Mouse (Mus musculus): ENCODE results near the gene Fabp6. TPM values are rescaled to one million over a fixed set of nuclear protein-coding genes. Genes with fewer than 3 reads are reported as not detected.

Fabp6 gene
- total and polyA plus RNA-seq, 3 experiments = not detected

- H3K27ac ChIP-seq (ENCODE audit: control insufficient read depth, low read depth, low read length) = no peak overlapping the region
- TF ChIP-seq JUND (IDR thresholded peaks at IDR 0.05; ENCODE audit: low read depth, low read length) = no peak
- TF ChIP-seq NELFE (IDR thresholded peaks at IDR 0.05; ENCODE audit: low read depth, low read length) = no peak
- no peak for TF ChIP-seq HCFC1 (IDR thresholded peaks at IDR 0.05; ENCODE audit: low read depth, low read length)
- TF ChIP-seq ZKSCAN1 (IDR thresholded peaks at IDR 0.05; ENCODE audit: low read depth, low read length) = no peak
- TF ChIP-seq GABPA (IDR thresholded peaks at IDR 0.05; ENCODE audit: low read depth, low read length) = no peak
- TF ChIP-seq POLR2AphosphoS2 (IDR thresholded peaks at IDR 0.05; ENCODE audit: low read length) = no peak
- TF ChIP-seq MAFK (IDR thresholded peaks at IDR 0.05; ENCODE audit: borderline replicate concordance, low read depth, low read length) = no peak
- TF ChIP-seq USF1 (IDR thresholded peaks at IDR 0.05; ENCODE audit: low read depth, low read length) = no peak
- no peak for TF ChIP-seq ETS1 (IDR thresholded peaks at IDR 0.05; ENCODE audit: low read depth, low read length)
- TF ChIP-seq SIN3A (IDR thresholded peaks at IDR 0.05; ENCODE audit: low read length) = no peak
- no peak for TF ChIP-seq POLR2AphosphoS5 (IDR thresholded peaks at IDR 0.05; ENCODE audit: borderline replicate concordance, low read depth, low read length)
- no peak for TF ChIP-seq MEF2A (IDR thresholded peaks at IDR 0.05; ENCODE audit: extremely low read depth, insufficient replicate concordance, low read depth, low read length, poor library complexity, severe bottlenecking)
- no peak for TF ChIP-seq TCF12 (IDR thresholded peaks at IDR 0.05; ENCODE audit: low read depth, low read length)
- TF ChIP-seq TBP (IDR thresholded peaks at IDR 0.05; ENCODE audit: low read depth, low read length) = no peak
- TF ChIP-seq ELF1 (IDR thresholded peaks at IDR 0.05; ENCODE audit: low read depth, low read length) = no peak
- no peak for TF ChIP-seq MXI1 (IDR thresholded peaks at IDR 0.05; ENCODE audit: low read depth, low read length)
- TF ChIP-seq EP300 (IDR thresholded peaks at IDR 0.05; ENCODE audit: low read depth in 1 of 2, low read length in 2 of 2) = no peak
- TF ChIP-seq UBTF (IDR thresholded peaks at IDR 0.05; ENCODE audit: borderline replicate concordance, insufficient read depth, low read depth, low read length) = no peak
- no peaks in the 10 kb centered on the region for H3K4me1 ChIP-seq (ENCODE audit: control insufficient read depth in 1 of 2, insufficient read depth in 2 of 2, low read length in 2 of 2)
These were observed 53.2 kb downstream of the Fabp6 start for GRCm38 (mm10) chr11:43548148-43548547.

DNA sequence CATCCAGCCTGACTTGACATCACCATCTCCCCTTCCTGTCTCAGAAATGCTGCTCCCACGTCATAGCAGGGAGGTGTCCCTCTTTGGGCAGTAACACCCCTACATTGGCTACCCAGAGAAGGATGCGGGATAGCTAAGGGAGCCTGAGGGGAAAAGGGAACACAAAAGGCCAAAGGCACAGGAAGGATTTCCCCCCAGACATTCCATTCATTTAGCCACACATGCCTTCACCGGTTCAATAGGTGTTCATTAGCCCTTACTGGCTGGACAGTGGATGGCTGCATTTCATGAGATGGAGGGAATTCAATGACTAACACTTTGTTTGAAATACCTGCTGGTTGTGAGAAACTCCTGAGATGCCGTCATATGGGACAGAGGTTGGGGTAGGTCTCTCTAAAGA lies 54.7 kb downstream of the Fabp6 start:
- H3K36me3 ChIP-seq (ENCODE audit: control insufficient read depth in 1 of 2, insufficient read depth in 2 of 2, low read length in 2 of 2) = no peaks in the 10 kb centered on the region
- no peak overlapping the region for H3K9ac ChIP-seq (ENCODE audit: control insufficient read depth, low read depth, low read length, poor library complexity, severe bottlenecking)
- H3K27me3 ChIP-seq (ENCODE audit: control insufficient read depth in 1 of 2, insufficient read depth in 2 of 2, low read length in 2 of 2) = no peaks in the 10 kb centered on the region
- no peak overlapping the region for H3K4me3 ChIP-seq (ENCODE audit: control insufficient read depth in 1 of 2, insufficient read depth in 1 of 2, low read depth in 2 of 2, low read length in 2 of 2)
- H3K9me3 ChIP-seq (replicated peaks; ENCODE audit: insufficient read depth, low read length) = no peaks in the 10 kb centered on the region
- no peak for DNase-seq (ENCODE audit: low read depth, low spot score)
- no peaks in the 10 kb centered on the region for H3K4me1 ChIP-seq (ENCODE audit: control insufficient read depth in 1 of 2, insufficient read depth in 2 of 2, low read length in 2 of 2)
- no peaks in the 10 kb centered on the region for H3K79me2 ChIP-seq (ENCODE audit: control insufficient read depth, insufficient read depth, low read length, poor library complexity)
- H3K27ac ChIP-seq (ENCODE audit: control insufficient read depth, low read depth, low read length) = no peak overlapping the region
- no peak for TF ChIP-seq KAT2A (conservative IDR thresholded peaks at IDR 0.05; ENCODE audit: low read depth, low read length)
- no peak for TF ChIP-seq POLR2AphosphoS2 (IDR thresholded peaks at IDR 0.05; ENCODE audit: low read length)
- no peak for TF ChIP-seq HCFC1 (IDR thresholded peaks at IDR 0.05; ENCODE audit: low read depth, low read length)
- TF ChIP-seq ELF1 (IDR thresholded peaks at IDR 0.05; ENCODE audit: low read depth, low read length) = no peak
- TF ChIP-seq MEF2A (IDR thresholded peaks at IDR 0.05; ENCODE audit: extremely low read depth, insufficient replicate concordance, low read depth, low read length, poor library complexity, severe bottlenecking) = no peak
- no peak for TF ChIP-seq USF1 (IDR thresholded peaks at IDR 0.05; ENCODE audit: low read depth, low read length)
- no peak for TF ChIP-seq TCF12 (IDR thresholded peaks at IDR 0.05; ENCODE audit: low read depth, low read length)
- no peak for TF ChIP-seq MYC (IDR thresholded peaks at IDR 0.05; ENCODE audit: low read depth, low read length)
- no peak for TF ChIP-seq MAZ (IDR thresholded peaks at IDR 0.05; ENCODE audit: low read depth, low read length)
- TF ChIP-seq EP300 (IDR thresholded peaks at IDR 0.05; ENCODE audit: low read depth in 1 of 2, low read length in 2 of 2) = no peak
- no peak for TF ChIP-seq ZMIZ1 (IDR thresholded peaks at IDR 0.05; ENCODE audit: low read depth, low read length)
- no peak for TF ChIP-seq TAL1 (IDR thresholded peaks at IDR 0.05; ENCODE audit: low read length)
- TF ChIP-seq ZC3H11A (IDR thresholded peaks at IDR 0.05; ENCODE audit: low read depth, low read length) = no peak
- no peak for TF ChIP-seq BHLHE40 (IDR thresholded peaks at IDR 0.05; ENCODE audit: borderline replicate concordance, low read depth, low read length)
- TF ChIP-seq ZKSCAN1 (IDR thresholded peaks at IDR 0.05; ENCODE audit: low read depth, low read length) = no peak
- no peak for TF ChIP-seq MXI1 (IDR thresholded peaks at IDR 0.05; ENCODE audit: low read depth, low read length)
- TF ChIP-seq RAD21 (IDR thresholded peaks at IDR 0.05; ENCODE audit: low read depth, low read length) = no peak
- TF ChIP-seq JUND (IDR thresholded peaks at IDR 0.05; ENCODE audit: low read depth, low read length) = no peak
- TF ChIP-seq ETS1 (IDR thresholded peaks at IDR 0.05; ENCODE audit: low read depth, low read length) = no peak
- TF ChIP-seq GABPA (IDR thresholded peaks at IDR 0.05; ENCODE audit: low read depth, low read length) = no peak

More at GRCm38 (mm10) chr11:43548148-43548547, 53.2 kb downstream of the Fabp6 start:
- Histone ChIP-seq H3K9ac (ENCODE audit: control insufficient read depth, low read depth, low read length, poor library complexity, severe bottlenecking) (no peak overlapping the region), H3K9me3 (replicated peaks; ENCODE audit: insufficient read depth, low read length) (no peaks in the 10 kb centered on the region), H3K27me3 (ENCODE audit: control insufficient read depth in 1 of 2, insufficient read depth in 2 of 2, low read length in 2 of 2) (no peaks in the 10 kb centered on the region), H3K79me2 (ENCODE audit: control insufficient read depth, insufficient read depth, low read length, poor library complexity) (no peaks in the 10 kb centered on the region), H3K36me3 (ENCODE audit: control insufficient read depth in 1 of 2, insufficient read depth in 2 of 2, low read length in 2 of 2) (no peaks in the 10 kb centered on the region), H3K4me3 (ENCODE audit: control insufficient read depth in 1 of 2, insufficient read depth in 1 of 2, low read depth in 2 of 2, low read length in 2 of 2) (no peak overlapping the region)
- no peak for DNase-seq (ENCODE audit: low read depth, low spot score)

Measured in MEL (cell line).